Mouse (Mus musculus): ENCODE results near the gene Rela. TPM values are rescaled to one million over a fixed set of nuclear protein-coding genes. Genes with fewer than 3 reads are reported as not detected.
A peak's percentile ranks its signal among the peaks of the same experiment; 100 is the strongest.

The Rela gene
- total and polyA plus RNA-seq, 3 experiments, result 12.1 to 51.9 (median 21.0) TPM

DNA sequence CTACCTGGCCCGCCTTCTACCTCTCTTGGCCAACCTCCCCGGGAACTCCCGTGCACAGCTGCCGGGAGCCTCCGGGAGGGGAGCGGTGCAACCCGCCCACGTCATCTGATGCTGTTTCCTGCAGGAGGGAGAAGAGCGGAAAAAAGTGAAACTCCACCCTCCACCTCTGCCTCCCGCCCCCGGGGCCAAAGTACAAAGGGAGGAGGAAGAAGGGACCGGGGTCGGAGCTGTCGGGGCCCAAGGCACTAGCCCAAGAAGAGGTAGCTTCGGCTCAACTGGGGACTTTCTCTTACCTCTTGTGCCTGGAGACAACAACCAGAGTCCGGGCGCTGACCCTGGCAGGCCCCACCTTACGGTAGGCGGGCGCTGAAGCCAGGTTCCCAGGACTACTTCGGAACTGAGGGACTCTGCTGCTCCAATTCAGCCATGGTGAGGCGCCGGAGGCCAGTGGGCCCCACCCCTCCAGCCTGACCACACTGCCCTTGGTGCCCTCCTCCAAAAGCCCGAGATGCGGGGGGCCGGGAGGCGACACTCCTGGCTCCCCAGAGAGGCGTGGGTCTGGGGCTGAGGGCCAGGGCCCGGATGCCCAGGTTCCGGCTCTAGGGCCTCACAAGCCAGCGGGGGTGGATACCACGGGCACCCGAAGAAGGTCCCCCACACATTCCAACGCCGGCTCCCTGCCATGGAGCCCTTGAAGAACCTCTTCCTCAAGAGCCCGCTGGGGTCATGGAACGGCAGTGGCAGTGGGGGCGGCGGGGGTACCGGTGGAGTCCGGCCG lies 52.5 kb downstream of the Rela start (continued):
- TF ChIP-seq IRF4 (IDR thresholded peaks at IDR 0.05; ENCODE audit: low read depth, low read length), result peak; percentile 73
- no peak for TF ChIP-seq MAFK (IDR thresholded peaks at IDR 0.05; ENCODE audit: insufficient replicate concordance, low read length)
- no peak for TF ChIP-seq ZNF384 (IDR thresholded peaks at IDR 0.05; ENCODE audit: low read depth, low read length)
- no peak for TF ChIP-seq E2F4 (IDR thresholded peaks at IDR 0.05; ENCODE audit: insufficient replicate concordance, low read depth, low read length)
- TF ChIP-seq UBTF (IDR thresholded peaks at IDR 0.05; ENCODE audit: low read depth, low read length), result no peak

DNA sequence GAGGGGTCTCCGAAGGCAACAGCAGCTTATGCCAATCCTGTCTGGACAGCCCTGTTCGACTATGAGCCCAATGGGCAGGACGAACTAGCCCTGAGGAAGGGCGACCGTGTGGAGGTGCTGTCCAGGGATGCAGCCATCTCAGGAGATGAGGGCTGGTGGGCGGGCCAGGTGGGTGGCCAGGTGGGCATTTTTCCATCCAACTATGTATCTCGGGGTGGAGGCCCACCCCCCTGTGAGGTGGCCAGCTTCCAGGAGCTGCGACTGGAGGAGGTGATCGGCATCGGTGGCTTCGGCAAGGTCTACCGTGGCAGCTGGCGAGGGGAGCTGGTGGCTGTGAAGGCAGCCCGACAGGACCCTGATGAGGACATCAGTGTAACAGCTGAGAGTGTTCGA lies 53.1 kb downstream of the Rela start:
- Histone ChIP-seq H3K27ac (ENCODE audit: insufficient read depth, low read depth) (no peak overlapping the region), H3K4me1 (ENCODE audit: control insufficient read depth in 1 of 2, insufficient read depth in 2 of 2) (peaks cover 28 to 40% of the 10 kb centered on the region in 2 experiments), H3K27me3 (replicated peaks) (no peaks in the 10 kb centered on the region), H3K9ac (ENCODE audit: insufficient read depth, low read depth) (peak overlapping the region; percentile 62), H3K4me2 (ENCODE audit: insufficient read depth, low read depth, poor library complexity, severe bottlenecking) (peak overlapping the region; percentile 75), H3K4me3 (replicated peaks in 1 of 3; ENCODE audit: low read depth in 2 of 3, low read length in 2 of 3, poor library complexity in 1 of 3) (peak overlapping the region; percentile 51 to 95 (median 83)), H3K36me3 (replicated peaks in 1 of 2; ENCODE audit: control insufficient read depth in 1 of 2, insufficient read depth in 1 of 2, low read length in 1 of 2) (peaks cover 36 to 66% of the 10 kb centered on the region in 2 experiments), H3K9me3 (replicated peaks; ENCODE audit: low read length) (no peaks in the 10 kb centered on the region), H3K79me2 (replicated peaks; ENCODE audit: control insufficient read depth, extremely low read depth, insufficient read depth, poor library complexity, severe bottlenecking) (peaks cover 35% of the 10 kb centered on the region)
- no peak for DNase-seq (ENCODE audit: extremely low read depth)
- dilution Hi-C loops (cut with MboI; ENCODE audit: extremely low pct_ligation_motif_present, extremely low pct_unique_long_range_greater_than_20kb, low sequenced_read_pairs) (no loop called here), in situ Hi-C loops (cut with MboI; ENCODE audit: low pct_ligation_motif_present, low pct_unique_long_range_greater_than_20kb, low sequenced_read_pairs) (no loop called here)
- TF ChIP-seq ETS1 (conservative IDR thresholded peaks at IDR 0.05; ENCODE audit: low read depth, low read length) (no peak), EP300 (IDR thresholded peaks at IDR 0.05; ENCODE audit: low read length) (no peak), PAX5 (IDR thresholded peaks at IDR 0.05; ENCODE audit: low read length) (no peak), SMC3 (IDR thresholded peaks at IDR 0.05; ENCODE audit: low read depth, low read length) (no peak), ELF1 (IDR thresholded peaks at IDR 0.05; ENCODE audit: low read depth, low read length) (no peak)

DNA sequence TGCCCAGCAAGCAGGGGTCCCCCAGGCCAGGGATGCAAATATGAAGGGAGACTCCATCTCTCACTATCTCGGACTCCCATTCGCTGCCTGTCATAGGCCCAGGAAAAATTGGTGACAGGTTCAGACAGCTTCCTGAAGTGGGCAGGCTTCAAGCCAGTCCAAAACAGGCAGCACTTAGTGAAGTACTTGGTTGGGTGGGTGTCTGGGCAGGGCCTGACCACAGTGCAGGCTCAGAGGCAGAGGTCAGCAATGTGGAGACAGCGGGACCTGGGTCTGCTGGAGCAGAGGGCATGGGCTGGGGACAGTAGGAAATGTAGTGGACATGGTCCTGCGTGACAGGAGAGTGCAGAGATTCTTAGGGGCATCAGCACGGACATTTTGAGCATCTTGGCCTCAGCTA lies 54.3 kb downstream of the Rela start:
- dilution Hi-C loops (cut with MboI; ENCODE audit: extremely low pct_ligation_motif_present, extremely low pct_unique_long_range_greater_than_20kb, low sequenced_read_pairs), result no loop called here
- peak overlapping the region in 1 of 3 experiments; percentile 3 for H3K4me3 ChIP-seq (replicated peaks in 1 of 3; ENCODE audit: low read depth in 2 of 3, low read length in 2 of 3, poor library complexity in 1 of 3)
- no peaks in the 10 kb centered on the region for H3K9me3 ChIP-seq (replicated peaks; ENCODE audit: low read length)
- H3K27ac ChIP-seq (ENCODE audit: insufficient read depth, low read depth), result no peak overlapping the region
- in situ Hi-C loops (cut with MboI; ENCODE audit: low pct_ligation_motif_present, low pct_unique_long_range_greater_than_20kb, low sequenced_read_pairs), result no loop called here
- no peak for TF ChIP-seq ELF1 (IDR thresholded peaks at IDR 0.05; ENCODE audit: low read depth, low read length)
- TF ChIP-seq E2F4 (IDR thresholded peaks at IDR 0.05; ENCODE audit: insufficient replicate concordance, low read depth, low read length), result no peak
- no peak for TF ChIP-seq KAT2A (IDR thresholded peaks at IDR 0.05; ENCODE audit: insufficient replicate concordance, low read length)
- TF ChIP-seq ZMIZ1 (IDR thresholded peaks at IDR 0.05; ENCODE audit: low read depth, low read length), result no peak
- TF ChIP-seq EP300 (IDR thresholded peaks at IDR 0.05; ENCODE audit: low read length), result no peak
- no peak for TF ChIP-seq RCOR1 (conservative IDR thresholded peaks at IDR 0.05; ENCODE audit: low read depth, low read length)
- H3K4me2 ChIP-seq (ENCODE audit: insufficient read depth, low read depth, poor library complexity, severe bottlenecking), result no peak overlapping the region
- H3K36me3 ChIP-seq (replicated peaks in 1 of 2; ENCODE audit: control insufficient read depth in 1 of 2, insufficient read depth in 1 of 2, low read length in 1 of 2), result peaks cover 33 to 67% of the 10 kb centered on the region in 2 experiments
- peaks cover 35% of the 10 kb centered on the region for H3K79me2 ChIP-seq (replicated peaks; ENCODE audit: control insufficient read depth, extremely low read depth, insufficient read depth, poor library complexity, severe bottlenecking)
- no peaks in the 10 kb centered on the region for H3K27me3 ChIP-seq (replicated peaks)
- no peak for DNase-seq (ENCODE audit: extremely low read depth)
- 0 out of 2 replicates have a peak overlapping the region, but pooled peaks have one; percentile 5 for H3K9ac ChIP-seq (ENCODE audit: insufficient read depth, low read depth)
- peaks cover 36 to 53% of the 10 kb centered on the region in 2 experiments for H3K4me1 ChIP-seq (ENCODE audit: control insufficient read depth in 1 of 2, insufficient read depth in 2 of 2)

Data from CH12.LX (cell line).